Mouse (Mus musculus) heart, postnatal 0 days (tissue): ENCODE data around the gene Sppl3. TPM values are rescaled to one million over a fixed set of nuclear protein-coding genes. Genes with fewer than 3 reads are reported as not detected.

Experiments
- ATAC-seq: fragments of 200-750 bp; cut with Nextera tagmentation; 2 replicates; pipeline ENCODE4 v1.8.0; 2017; ENCODE audit warnings: low read depth, moderate number of reproducible peaks, moderate library complexity; ENCODE audit not compliant: insufficient read depth
- DNase-seq: peaks from one replicate; pipeline ENCODE4 v3.0.0-alpha.2; 2016; ENCODE audit warnings: low spot score
- H3K27ac ChIP-seq: fragments of 300-500 bp; sonication (generic); 2 replicates; pipeline ENCODE4 v1.5.1; 2014; ENCODE audit warnings: low read depth, mild to moderate bottlenecking
- H3K27me3 ChIP-seq: fragments of 300-500 bp; sonication (generic); 2 replicates; pipeline ENCODE4 v1.6.1; 2014; ENCODE audit warnings: low read length, mixed read lengths; ENCODE audit not compliant: control insufficient read depth, insufficient read depth
- H3K36me3 ChIP-seq: fragments of 300-500 bp; sonication (generic); replicated peaks from 2 replicates; pipeline ENCODE4 v1.6.1; 2014; ENCODE audit warnings: low read length, mixed read lengths; ENCODE audit not compliant: control insufficient read depth, insufficient read depth
- H3K4me1 ChIP-seq: fragments of 300-500 bp; sonication (generic); 2 replicates; pipeline ENCODE4 v1.6.1; 2014; ENCODE audit warnings: antibody characterized with exemption; ENCODE audit not compliant: control insufficient read depth, insufficient read depth
- H3K4me2 ChIP-seq: fragments of 300-500 bp; sonication (generic); 2 replicates; pipeline ENCODE4 v1.6.1; 2014; ENCODE audit warnings: low read depth, mild to moderate bottlenecking, low read length, moderate library complexity
- H3K4me3 ChIP-seq: fragments of 300-500 bp; sonication (generic); 2 replicates; pipeline ENCODE4 v1.5.1; 2014; ENCODE audit warnings: low read depth, low read length
- H3K9ac ChIP-seq: fragments of 300-500 bp; sonication (generic); replicated peaks from 2 replicates; pipeline ENCODE4 v1.6.1; 2014; ENCODE audit warnings: low read depth, low read length, mixed read lengths
- H3K9me3 ChIP-seq: fragments of 300-500 bp; sonication (generic); replicated peaks from 2 replicates; pipeline ENCODE4 v1.6.1; 2016; ENCODE audit warnings: low read length; ENCODE audit not compliant: control insufficient read depth
- CTCF ChIP-seq: IDR thresholded peaks from 2 replicates; pipeline ENCODE4 v1.5.1; 2016; ENCODE audit warnings: antibody characterized with exemption, control low read depth, low read depth
- EP300 ChIP-seq: IDR thresholded peaks from 2 replicates; pipeline ENCODE4 v1.6.1; 2016; ENCODE audit warnings: antibody characterized with exemption, low read depth
- WGBS: fragments of 180-500 bp; shearing (Covaris S2); extraction: QIAGEN DNeasy Blood & Tissue Kit; methylation state at CpG from one replicate; pipeline ENCODE4 v1.1.7; 2014; 5-methylcytosine and 5-hydroxymethylcytosine counted together
- polyA plus RNA-seq: library from polyadenylated mRNA; unstranded; fragments of >200 nt; fragmentation: Nextera tagmentation; extraction: Ambion mirVana; gene quantifications from 2 replicates; pipeline ENCODE4 v1.2.1, GENCODE M21; 2015
- total RNA-seq: library from RNA; depleted of rRNA; stranded (reverse); fragments of >200 nt; gene quantifications from 2 replicates; pipeline ENCODE4 v1.2.3, GENCODE M21; 2014; ENCODE audit warnings: low replicate concordance

The Sppl3 gene
- total and polyA plus RNA-seq, 2 experiments from 2014 or later, result 6.8 to 65.6 TPM

GRCm38 (mm10) chr5:115126578-115127312, 115.8 kb downstream of the Sppl3 start:
- no peak overlapping the region for H3K9ac ChIP-seq
- TF ChIP-seq EP300, result no peak
- TF ChIP-seq CTCF, result no peak
- H3K4me2 ChIP-seq, result no peak overlapping the region
- H3K9me3 ChIP-seq, result no peaks in the 10 kb centered on the region
- no peaks in the 10 kb centered on the region for H3K27me3 ChIP-seq
- ATAC-seq (no peak), DNase-seq (no peak)
- H3K36me3 ChIP-seq, result peaks cover 53% of the 10 kb centered on the region
- 83% methylated on average over 28 of the region's 28 CpGs for WGBS
- H3K27ac ChIP-seq, result no peak overlapping the region
- H3K4me3 ChIP-seq, result no peak overlapping the region
- H3K4me1 ChIP-seq, result no peaks in the 10 kb centered on the region

- ATAC-seq (no peak), DNase-seq (no peak)
- H3K4me1 ChIP-seq, result 0 out of 2 replicates have a peak, but pooled peaks cover 1% of the 10 kb centered on the region
- H3K9ac ChIP-seq, result no peak overlapping the region
- no peak overlapping the region for H3K27ac ChIP-seq
- WGBS, result 88% methylated on average over 22 of the region's 22 CpGs
- no peaks in the 10 kb centered on the region for H3K9me3 ChIP-seq
- no peak overlapping the region for H3K4me3 ChIP-seq
- no peak for TF ChIP-seq CTCF
- TF ChIP-seq EP300, result no peak
- H3K27me3 ChIP-seq, result no peaks in the 10 kb centered on the region
- peaks cover 53% of the 10 kb centered on the region for H3K36me3 ChIP-seq
- H3K4me2 ChIP-seq, result no peak overlapping the region
These were observed 116.7 kb downstream of the Sppl3 start for GRCm38 (mm10) chr5:115127421-115128179.

GRCm38 (mm10) chr5:115129328-115129727, 118.4 kb downstream of the Sppl3 start:
- Histone ChIP-seq H3K4me2 (no peak overlapping the region), H3K36me3 (peaks cover 45% of the 10 kb centered on the region), H3K27me3 (no peaks in the 10 kb centered on the region), H3K4me3 (no peak overlapping the region), H3K9me3 (no peaks in the 10 kb centered on the region), H3K9ac (no peak overlapping the region), H3K4me1 (peaks cover 18% of the 10 kb centered on the region; the same call in 1 of the 2 replicates), H3K27ac (no peak overlapping the region)
- no peak for TF ChIP-seq EP300
- TF ChIP-seq CTCF, result no peak
- DNase-seq, result no peak
- no peak for ATAC-seq
- WGBS, result 83% methylated on average over 6 of the region's 6 CpGs

GRCm38 (mm10) chr5:115132465-115132864, 121.5 kb downstream of the Sppl3 start:
- Histone ChIP-seq H3K9ac (no peak overlapping the region), H3K27ac (no peak overlapping the region), H3K4me2 (no peak overlapping the region), H3K9me3 (no peaks in the 10 kb centered on the region), H3K27me3 (no peaks in the 10 kb centered on the region), H3K4me3 (no peak overlapping the region), H3K4me1 (peaks cover 18% of the 10 kb centered on the region; the same call in 1 of the 2 replicates), H3K36me3 (peaks cover 30% of the 10 kb centered on the region)
- DNase-seq (no peak), ATAC-seq (no peak)
- WGBS, result 83% methylated on average over 8 of the region's 8 CpGs
- TF ChIP-seq EP300 (no peak), CTCF (no peak)

DNA sequence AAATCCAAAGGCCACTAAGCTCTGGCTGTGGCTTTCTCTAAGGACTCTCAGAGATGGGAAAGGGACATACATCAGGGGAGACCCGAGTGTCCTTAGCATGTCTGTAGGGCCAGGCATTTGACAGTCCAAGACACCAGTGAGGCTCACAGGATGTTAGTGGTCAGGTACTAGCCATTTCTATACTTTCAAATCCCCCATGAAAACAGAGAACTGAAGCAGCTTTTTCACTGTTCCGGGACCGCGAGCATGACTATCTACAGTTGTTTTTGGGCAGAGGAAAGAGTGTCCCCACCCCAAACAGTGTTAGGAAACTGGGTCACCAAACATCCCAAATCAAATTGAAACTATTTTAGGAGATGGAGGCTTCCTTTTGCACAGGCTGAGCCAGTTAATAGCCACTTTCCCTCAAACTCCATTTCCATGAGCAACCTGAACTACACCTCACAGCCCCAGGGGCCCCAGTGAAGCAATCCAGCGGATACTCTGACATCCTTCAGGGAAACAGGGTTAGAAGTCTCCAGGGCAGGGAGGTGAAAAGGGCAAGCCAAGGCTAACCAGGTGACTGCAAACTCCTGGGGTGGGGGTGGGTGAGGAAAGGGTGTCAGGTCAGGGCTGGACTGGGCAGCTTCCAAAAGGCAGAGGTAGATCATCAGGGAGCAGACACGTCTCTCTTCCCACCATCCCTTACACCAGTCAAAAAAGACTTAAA, 122.6 kb downstream of the Sppl3 start:
- Histone ChIP-seq H3K4me2 (peak overlapping the region; percentile 100), H3K4me3 (peak overlapping the region; percentile 96), H3K27ac (no peak overlapping the region), H3K9me3 (no peaks in the 10 kb centered on the region), H3K4me1 (peaks cover 18% of the 10 kb centered on the region; the same call in 1 of the 2 replicates), H3K9ac (peak overlapping the region; percentile 77; the same call in 1 of the 2 replicates), H3K36me3 (peaks cover 20% of the 10 kb centered on the region), H3K27me3 (0 out of 2 replicates have a peak, but pooled peaks cover 3% of the 10 kb centered on the region)
- 70% methylated on average over 6 of the region's 6 CpGs for WGBS
- no peak for TF ChIP-seq EP300
- TF ChIP-seq CTCF, result no peak
- ATAC-seq (no peak), DNase-seq (no peak)
